Mouse (Mus musculus) heart, adult 2 months (tissue): ENCODE data around the gene Adpgk. TPM values are rescaled to one million over a fixed set of nuclear protein-coding genes. Genes with fewer than 3 reads are reported as not detected.
A peak's percentile ranks its signal among the peaks of the same experiment; 100 is the strongest.

Source experiments
- DNase-seq, 2 experiments: peaks; one replicate each; pipeline ENCODE4 v3.0.0; 2021
- H3K27ac ChIP-seq: fragments of 200-600 bp; 2 replicates; pipeline ENCODE4 v1.8.1; 2022
- H3K27me3 ChIP-seq: fragments of 200-500 bp; 2 replicates; pipeline ENCODE4 v1.6.1; 2012; ENCODE audit warnings: mild to moderate bottlenecking, low read length, inconsistent platforms, mixed read lengths; ENCODE audit not compliant: control insufficient read depth, insufficient read depth
- H3K36me3 ChIP-seq: fragments of 200-500 bp; 2 replicates; pipeline ENCODE4 v1.6.1; 2012; ENCODE audit warnings: low read length, inconsistent platforms; ENCODE audit not compliant: control insufficient read depth, insufficient read depth
- H3K4me1 ChIP-seq: fragments of 200-500 bp; 2 replicates; pipeline ENCODE4 v1.6.1; 2011; ENCODE audit warnings: low read length; ENCODE audit not compliant: control insufficient read depth, insufficient read depth
- H3K4me3 ChIP-seq: fragments of 200-600 bp; 2 replicates; pipeline ENCODE4 v1.8.1; 2022
- H3K79me2 ChIP-seq: fragments of 200-500 bp; replicated peaks from 2 replicates; pipeline ENCODE4 v1.6.1; 2012; ENCODE audit warnings: mild to moderate bottlenecking, inconsistent platforms, low read length, moderate library complexity, mixed read lengths; ENCODE audit not compliant: control insufficient read depth, insufficient read depth
- H3K9ac ChIP-seq: fragments of 200-500 bp; 2 replicates; pipeline ENCODE4 v1.6.1; 2012; ENCODE audit warnings: low read depth, mild to moderate bottlenecking, control low read depth, inconsistent platforms, low read length, mixed read lengths
- CTCF ChIP-seq: fragments of 200-600 bp; IDR thresholded peaks from 2 replicates; pipeline ENCODE4 v1.8.1; 2022; ENCODE audit warnings: antibody characterized with exemption, mild to moderate bottlenecking, moderate library complexity
- EP300 ChIP-seq: fragments of 200-500 bp; IDR thresholded peaks from 2 replicates; pipeline ENCODE4 v1.6.1; 2011; ENCODE audit warnings: low read depth, low read length, control low read depth; ENCODE audit not compliant: insufficient read depth
- POLR2A ChIP-seq: fragments of 200-500 bp; IDR thresholded peaks from 2 replicates; pipeline ENCODE4 v1.6.1; 2011; ENCODE audit warnings: mild to moderate bottlenecking, low read depth, low read length, control low read depth; ENCODE audit not compliant: insufficient read depth
- WGBS: fragments of 180-500 bp; shearing (Covaris S2); methylation state at CpG from one replicate; pipeline ENCODE4 v1.1.7; 2018; 5-methylcytosine and 5-hydroxymethylcytosine counted together
- intact Hi-C: fragments of 180-260 bp; cut with DNase I; formaldehyde crosslinking; loops from one replicate; pipeline ENCODE4 v1.15.1; 2025
- polyA plus RNA-seq: library from polyadenylated mRNA; depleted of rRNA; stranded (reverse); fragments of >200 nt; gene quantifications from 2 replicates; pipeline ENCODE4 v1.2.3, GENCODE M21; 2012
- total RNA-seq, 2 experiments: library from RNA; stranded (reverse); gene quantifications; 2 replicates each; pipeline ENCODE4 v1.2.3; 2021

Adpgk gene
- total and polyA plus RNA-seq, 3 experiments: 6.6 to 7.8 (median 7.7) TPM

- 56% methylated on average over 5 of the region's 5 CpGs for WGBS
- Histone ChIP-seq H3K27ac (no peak overlapping the region), H3K4me1 (no peaks in the 10 kb centered on the region), H3K9ac (no peak overlapping the region), H3K27me3 (no peaks in the 10 kb centered on the region), H3K4me3 (no peak overlapping the region), H3K36me3 (no peaks in the 10 kb centered on the region), H3K79me2 (no peaks in the 10 kb centered on the region)
- no peak for TF ChIP-seq POLR2A
- TF ChIP-seq EP300: no peak
- TF ChIP-seq CTCF: no peak
- intact Hi-C loops: no loop called here
- no peak for DNase-seq
Measured at GRCm38 (mm10) chr9:59254716-59255421, 36.5 kb upstream of the Adpgk start.

GRCm38 (mm10) chr9:59259806-59260454 lies 31.4 kb upstream of the Adpgk start:
- H3K27ac ChIP-seq: no peak overlapping the region
- intact Hi-C loops: no loop called here
- H3K79me2 ChIP-seq: no peaks in the 10 kb centered on the region
- H3K4me3 ChIP-seq: no peak overlapping the region
- no peak for DNase-seq
- no peak overlapping the region for H3K9ac ChIP-seq
- no peaks in the 10 kb centered on the region for H3K4me1 ChIP-seq
- no peaks in the 10 kb centered on the region for H3K36me3 ChIP-seq
- no peak for TF ChIP-seq POLR2A
- no peak for TF ChIP-seq CTCF
- no peak for TF ChIP-seq EP300
- H3K27me3 ChIP-seq: no peaks in the 10 kb centered on the region
- WGBS: 62% methylated on average over 9 of the region's 9 CpGs

GRCm38 (mm10) chr9:59266332-59266731 lies 25.0 kb upstream of the Adpgk start:
- TF ChIP-seq POLR2A: no peak
- peak; percentile 70 for TF ChIP-seq CTCF
- no peak for TF ChIP-seq EP300
- Histone ChIP-seq H3K36me3 (no peaks in the 10 kb centered on the region), H3K27me3 (no peaks in the 10 kb centered on the region), H3K79me2 (no peaks in the 10 kb centered on the region), H3K4me1 (peaks cover 3% of the 10 kb centered on the region; the same call in 1 of the 2 replicates), H3K4me3 (no peak overlapping the region), H3K27ac (no peak overlapping the region), H3K9ac (no peak overlapping the region)
- intact Hi-C loops: loop anchor here (5.0 kb wide), 1 partner anchor 254 kb away; no protein-coding TSS in a partner anchor
- WGBS: 55% methylated on average over 6 of the region's 6 CpGs
- DNase-seq: no peak

GRCm38 (mm10) chr9:59269728-59270127 lies 21.6 kb upstream of the Adpgk start:
- Histone ChIP-seq H3K9ac (no peak overlapping the region), H3K27ac (no peak overlapping the region), H3K36me3 (no peaks in the 10 kb centered on the region), H3K4me3 (no peak overlapping the region), H3K27me3 (no peaks in the 10 kb centered on the region), H3K79me2 (no peaks in the 10 kb centered on the region), H3K4me1 (peaks cover 3% of the 10 kb centered on the region; the same call in 1 of the 2 replicates)
- peak; percentile 44 to 57 for DNase-seq
- WGBS: 8% methylated on average over 5 of the region's 5 CpGs
- no peak for TF ChIP-seq EP300
- peak; percentile 77 for TF ChIP-seq CTCF
- intact Hi-C loops: loop anchor here (5.0 kb wide), 1 partner anchor 257 kb away; no protein-coding TSS in a partner anchor

GRCm38 (mm10) chr9:59271081-59271480 lies 20.3 kb upstream of the Adpgk start:
- H3K9ac ChIP-seq: no peak overlapping the region
- H3K4me1 ChIP-seq: peaks cover 3% of the 10 kb centered on the region; the same call in 1 of the 2 replicates
- whole genome bisulfite sequencing: 35% methylated on average over 4 of the region's 4 CpGs
- H3K36me3 ChIP-seq: no peaks in the 10 kb centered on the region
- TF ChIP-seq POLR2A (no peak), CTCF (no peak)
- peak overlapping the region; percentile 29; the same call in 1 of the 2 replicates for H3K27ac ChIP-seq
- no peak overlapping the region for H3K4me3 ChIP-seq
- H3K27me3 ChIP-seq: no peaks in the 10 kb centered on the region
- intact Hi-C loops: no loop called here
- no peaks in the 10 kb centered on the region for H3K79me2 ChIP-seq
- DNase-seq: no peak

- peak overlapping the region; percentile 29; the same call in 1 of the 2 replicates for H3K27ac ChIP-seq
- intact Hi-C loops: no loop called here
- H3K79me2 ChIP-seq: no peaks in the 10 kb centered on the region
- 47% methylated on average over 6 of the region's 6 CpGs for WGBS
- no peaks in the 10 kb centered on the region for H3K27me3 ChIP-seq
- peak in 1 of 2 experiments; percentile 48 for DNase-seq
- no peaks in the 10 kb centered on the region for H3K36me3 ChIP-seq
- H3K4me3 ChIP-seq: no peak overlapping the region
- H3K4me1 ChIP-seq: peaks cover 3% of the 10 kb centered on the region; the same call in 1 of the 2 replicates
- 0 out of 2 replicates have a peak, but pooled peaks have one; percentile 51 for TF ChIP-seq EP300
- no peak for TF ChIP-seq CTCF
- 0 out of 2 replicates have a peak, but pooled peaks have one; percentile 14 for TF ChIP-seq POLR2A
- no peak overlapping the region for H3K9ac ChIP-seq
Measured at GRCm38 (mm10) chr9:59271711-59272110, 19.6 kb upstream of the Adpgk start.
